Mouse (Mus musculus): Measurements from ENCODE around the gene Gm10065. TPM values are rescaled to one million over a fixed set of nuclear protein-coding genes. Genes with fewer than 3 reads are reported as not detected.
A peak's percentile ranks its signal among the peaks of the same experiment; 100 is the strongest.

Gene Gm10065
- polyA plus RNA-seq, 1 experiment from 2014 or later = not detected

- Histone ChIP-seq H3K9me3 (ENCODE audit: control insufficient read depth, low read length) (no peaks in the 10 kb centered on the region), H3K4me2 (no peak overlapping the region), H3K4me3 (ENCODE audit: low read depth, low read length) (no peak overlapping the region), H3K27me3 (ENCODE audit: control insufficient read depth, insufficient read depth, low read length) (no peaks in the 10 kb centered on the region), H3K4me1 (ENCODE audit: control insufficient read depth, insufficient read depth, low read length) (no peaks in the 10 kb centered on the region), H3K36me3 (ENCODE audit: control insufficient read depth, insufficient read depth, low read length) (peaks cover 5% of the 10 kb centered on the region), H3K27ac (ENCODE audit: low read depth, low read length) (no peak overlapping the region), H3K9ac (ENCODE audit: low read length) (no peak overlapping the region)
- WGBS = 92% methylated on average over 9 of the region's 9 CpGs
- ATAC-seq (ENCODE audit: low FRiP score) (no peak), DNase-seq (ENCODE audit: low spot score, missing footprints) (no peak)
These were observed 32.4 kb downstream of the Gm10065 start for GRCm38 (mm10) chr13:21446796-21447195.

GRCm38 (mm10) chr13:21441207-21441572, 38.1 kb downstream of the Gm10065 start:
- H3K4me3 ChIP-seq (ENCODE audit: low read depth, low read length) = peak overlapping the region; percentile 51
- H3K27me3 ChIP-seq (ENCODE audit: control insufficient read depth, insufficient read depth, low read length) = no peaks in the 10 kb centered on the region
- no peak overlapping the region for H3K27ac ChIP-seq (ENCODE audit: low read depth, low read length)
- ATAC-seq (ENCODE audit: low FRiP score) (0 out of 2 replicates have a peak, but pooled peaks have one; percentile 25), DNase-seq (ENCODE audit: low spot score, missing footprints) (peak; percentile 89)
- no peaks in the 10 kb centered on the region for H3K4me1 ChIP-seq (ENCODE audit: control insufficient read depth, insufficient read depth, low read length)
- H3K9ac ChIP-seq (ENCODE audit: low read length) = peak overlapping the region; percentile 73; the same call in 1 of the 2 replicates
- H3K36me3 ChIP-seq (ENCODE audit: control insufficient read depth, insufficient read depth, low read length) = peaks cover 2% of the 10 kb centered on the region; the same call in 1 of the 2 replicates
- H3K9me3 ChIP-seq (ENCODE audit: control insufficient read depth, low read length) = no peaks in the 10 kb centered on the region
- 12% methylated on average over 10 of the region's 10 CpGs for WGBS
- peak overlapping the region; percentile 71 for H3K4me2 ChIP-seq

GRCm38 (mm10) chr13:21440503-21441206, 38.6 kb downstream of the Gm10065 start, which contains the start of gene Pgbd1:
TSS of gene Pgbd1 (minus strand) at chr13:21441058.
- Histone ChIP-seq H3K4me2 (peak within 1 kb of the TSS; percentile 71), H3K36me3 (ENCODE audit: control insufficient read depth, insufficient read depth, low read length) (peaks cover 2% of the 10 kb centered on the region; the same call in 1 of the 2 replicates), H3K4me1 (ENCODE audit: control insufficient read depth, insufficient read depth, low read length) (no peaks in the 10 kb centered on the region), H3K9ac (ENCODE audit: low read length) (peak within 1 kb of the TSS; percentile 73), H3K27ac (ENCODE audit: low read depth, low read length) (peak within 1 kb of the TSS; percentile 16; the same call in 1 of the 2 replicates), H3K9me3 (ENCODE audit: control insufficient read depth, low read length) (no peaks in the 10 kb centered on the region), H3K27me3 (ENCODE audit: control insufficient read depth, insufficient read depth, low read length) (no peaks in the 10 kb centered on the region), H3K4me3 (ENCODE audit: low read depth, low read length) (peak within 1 kb of the TSS; percentile 51)
- ATAC-seq (ENCODE audit: low FRiP score) (peak; percentile 95), DNase-seq (ENCODE audit: low spot score, missing footprints) (peak; percentile 93)
- WGBS = 1% methylated on average over 32 of the region's 32 CpGs

DNA sequence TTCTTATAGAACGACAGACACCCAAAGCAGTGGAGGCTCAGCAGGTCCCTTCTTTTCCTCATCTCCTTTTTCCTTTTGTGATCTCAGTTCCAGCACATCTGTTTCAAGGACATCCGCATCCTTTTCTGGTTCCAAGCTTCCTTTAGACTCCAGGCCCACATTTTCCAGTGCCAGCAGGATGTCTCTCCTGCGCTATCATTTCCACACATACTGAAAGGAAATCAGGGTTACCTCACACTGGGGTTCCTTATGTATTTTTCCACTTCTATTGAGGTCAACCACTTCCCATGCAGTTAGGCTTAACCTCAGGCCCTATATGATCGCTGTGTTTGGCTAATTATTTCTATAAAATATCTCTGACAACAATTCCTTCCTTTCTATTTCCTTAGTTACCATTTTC, 43.8 kb downstream of the Gm10065 start:
- no peaks in the 10 kb centered on the region for H3K36me3 ChIP-seq (ENCODE audit: control insufficient read depth, insufficient read depth, low read length)
- DNase-seq (ENCODE audit: low spot score, missing footprints) = peak; percentile 35
- no peaks in the 10 kb centered on the region for H3K27me3 ChIP-seq (ENCODE audit: control insufficient read depth, insufficient read depth, low read length)
- no peak overlapping the region for H3K4me2 ChIP-seq
- H3K9ac ChIP-seq (ENCODE audit: low read length) = no peak overlapping the region
- 86% methylated on average over 4 of the region's 4 CpGs for WGBS
- H3K4me3 ChIP-seq (ENCODE audit: low read depth, low read length) = no peak overlapping the region
- no peak for ATAC-seq (ENCODE audit: low FRiP score)
- no peaks in the 10 kb centered on the region for H3K9me3 ChIP-seq (ENCODE audit: control insufficient read depth, low read length)
- H3K4me1 ChIP-seq (ENCODE audit: control insufficient read depth, insufficient read depth, low read length) = no peaks in the 10 kb centered on the region
- no peak overlapping the region for H3K27ac ChIP-seq (ENCODE audit: low read depth, low read length)

MicroRNAs within 50 kb of the gene (microRNA counts, 519-probe panel; counts per million panel counts)
- microRNA mmu-miR-1896 = not detected

Small RNA genes within 50 kb of the gene (microRNA-seq; reads per million reads assigned to microRNA genes)
- not detected for gene Mir1896

Other genes with a start within 250 kb of the Gm10065 start
- not detected in 2 replicates for gene Gpx5, start 186.7 kb downstream of the Gm10065 start, polyA plus RNA-seq (2014; fragmentation: Nextera tagmentation; extraction: Ambion mirVana)
- gene Gpx6, start 167.3 kb downstream of the Gm10065 start, polyA plus RNA-seq (2014; fragmentation: Nextera tagmentation; extraction: Ambion mirVana) = not detected in 2 replicates
- gene Olfr1367, start 132.5 kb downstream of the Gm10065 start, polyA plus RNA-seq (2014; fragmentation: Nextera tagmentation; extraction: Ambion mirVana) = not detected in 2 replicates
- 20.3 and 21.8 TPM in 2 replicates for gene Zscan12, start 116.6 kb downstream of the Gm10065 start, polyA plus RNA-seq (2014; fragmentation: Nextera tagmentation; extraction: Ambion mirVana)
- 85.4 and 85.9 TPM in 2 replicates for gene Zkscan3, start 76.7 kb downstream of the Gm10065 start, polyA plus RNA-seq (2014; fragmentation: Nextera tagmentation; extraction: Ambion mirVana)
- 6.6 and 7.6 TPM in 2 replicates for gene Pgbd1, start 38.4 kb downstream of the Gm10065 start, polyA plus RNA-seq (2014; fragmentation: Nextera tagmentation; extraction: Ambion mirVana)
- gene Zscan26, start 25.7 kb downstream of the Gm10065 start, polyA plus RNA-seq (2014; fragmentation: Nextera tagmentation; extraction: Ambion mirVana) = 14.6 and 16.4 TPM in 2 replicates
- 2.6 and 2.7 TPM in 2 replicates for gene Nkapl, start 10.9 kb downstream of the Gm10065 start, polyA plus RNA-seq (2014; fragmentation: Nextera tagmentation; extraction: Ambion mirVana)
- gene Zkscan4, start 534 bp downstream of the Gm10065 start, polyA plus RNA-seq (2014; fragmentation: Nextera tagmentation; extraction: Ambion mirVana) = 3.9 and 4.2 TPM in 2 replicates
- 0.32 and 0.66 TPM in 2 replicates for gene AK157302, start 15.8 kb upstream of the Gm10065 start, polyA plus RNA-seq (2014; fragmentation: Nextera tagmentation; extraction: Ambion mirVana)
- gene Gm11273, start 22.0 kb upstream of the Gm10065 start, polyA plus RNA-seq (2014; fragmentation: Nextera tagmentation; extraction: Ambion mirVana) = 3.7 and 4.0 TPM in 2 replicates
- gene Zkscan8, start 51.7 kb upstream of the Gm10065 start, polyA plus RNA-seq (2014; fragmentation: Nextera tagmentation; extraction: Ambion mirVana) = 10.6 and 11.1 TPM in 2 replicates
- 0.12 and 0.26 TPM in 2 replicates for gene Olfr1366, start 63.4 kb upstream of the Gm10065 start, polyA plus RNA-seq (2014; fragmentation: Nextera tagmentation; extraction: Ambion mirVana)
- gene Olfr1535, start 80.5 kb upstream of the Gm10065 start, polyA plus RNA-seq (2014; fragmentation: Nextera tagmentation; extraction: Ambion mirVana) = 0.04 TPM in 1 of 2 replicates, not detected in the other
- not detected in 2 replicates for gene Olfr1364, start 102.3 kb upstream of the Gm10065 start, polyA plus RNA-seq (2014; fragmentation: Nextera tagmentation; extraction: Ambion mirVana)
- gene Olfr1362, start 134.6 kb upstream of the Gm10065 start, polyA plus RNA-seq (2014; fragmentation: Nextera tagmentation; extraction: Ambion mirVana) = not detected in 2 replicates
- not detected in 2 replicates for gene Olfr11, start 163.1 kb upstream of the Gm10065 start, polyA plus RNA-seq (2014; fragmentation: Nextera tagmentation; extraction: Ambion mirVana)
- not detected in 2 replicates for gene Olfr1361, start 183.9 kb upstream of the Gm10065 start, polyA plus RNA-seq (2014; fragmentation: Nextera tagmentation; extraction: Ambion mirVana)
- gene Olfr1360, start 198.0 kb upstream of the Gm10065 start, polyA plus RNA-seq (2014; fragmentation: Nextera tagmentation; extraction: Ambion mirVana) = not detected in 2 replicates
- not detected in 2 replicates for gene Olfr1359, start 218.7 kb upstream of the Gm10065 start, polyA plus RNA-seq (2014; fragmentation: Nextera tagmentation; extraction: Ambion mirVana)
- gene Hist1h2bl, start 236.7 kb upstream of the Gm10065 start, polyA plus RNA-seq (2014; fragmentation: Nextera tagmentation; extraction: Ambion mirVana) = 0.85 and 2.7 TPM in 2 replicates
- gene Hist1h2ai, start 237.0 kb upstream of the Gm10065 start, polyA plus RNA-seq (2014; fragmentation: Nextera tagmentation; extraction: Ambion mirVana) = 19.8 and 20.9 TPM in 2 replicates
- 11.6 and 12.9 TPM in 2 replicates for gene Hist1h3h, start 238.2 kb upstream of the Gm10065 start, polyA plus RNA-seq (2014; fragmentation: Nextera tagmentation; extraction: Ambion mirVana)
- 4.2 and 5.7 TPM in 2 replicates for gene Hist1h2bm, start 242.6 kb upstream of the Gm10065 start, polyA plus RNA-seq (2014; fragmentation: Nextera tagmentation; extraction: Ambion mirVana)

Data from midbrain, embryonic 11.5 days (tissue).